Mouse (Mus musculus) CH12.LX (cell line): ENCODE measurements around the gene Mybl2. TPM values are rescaled to one million over a fixed set of nuclear protein-coding genes. Genes with fewer than 3 reads are reported as not detected.

Experiments
- DNase-seq: peaks from one replicate; pipeline ENCODE4 v3.0.0-alpha.2; 2013; ENCODE audit errors: extremely low read depth
- H3K27ac ChIP-seq: 2 replicates; pipeline ENCODE4 v1.5.1; 2012; ENCODE audit warnings: low read depth, mild to moderate bottlenecking, control low read depth, moderate library complexity; ENCODE audit not compliant: insufficient read depth
- H3K27me3 ChIP-seq: replicated peaks from 2 replicates; pipeline ENCODE3; 2012; ENCODE audit warnings: inconsistent platforms
- H3K36me3 ChIP-seq, 2 experiments: replicated peaks in 1 of 2; 2 replicates each; pipeline versions ENCODE3 to v1.6.1; 2012; ENCODE audit warnings: inconsistent platforms in 1 of 2, low read length in 1 of 2, mild to moderate bottlenecking in 1 of 2, mixed read lengths in 1 of 2, moderate library complexity in 1 of 2; ENCODE audit not compliant: control insufficient read depth in 1 of 2, insufficient read depth in 1 of 2
- H3K4me1 ChIP-seq, 2 experiments: 2 replicates each; pipeline ENCODE4 v1.6.1; 2012; ENCODE audit warnings: inconsistent platforms in 1 of 2, moderate library complexity in 1 of 2; ENCODE audit not compliant: insufficient read depth in 2 of 2, control insufficient read depth in 1 of 2
- H3K4me2 ChIP-seq: 2 replicates; pipeline ENCODE4 v1.6.1; 2012; ENCODE audit warnings: low read depth, mild to moderate bottlenecking, control low read depth; ENCODE audit not compliant: poor library complexity, insufficient read depth, severe bottlenecking
- H3K4me3 ChIP-seq, 3 experiments: fragments of 150-350 bp in 1 of 3; sonication (generic) in 1 of 3; replicated peaks in 1 of 3; 2 replicates each; pipeline versions ENCODE3 to v1.5.1; 2011 to 2012; ENCODE audit warnings: low read depth in 2 of 3, low read length in 2 of 3, mild to moderate bottlenecking in 2 of 3, moderate library complexity in 2 of 3, control low read depth in 1 of 3, improper control_type of control experiment in 1 of 3, inconsistent platforms in 1 of 3, mixed read lengths in 1 of 3; ENCODE audit not compliant: poor library complexity in 1 of 3
- H3K79me2 ChIP-seq: replicated peaks from 2 replicates; pipeline ENCODE4 v1.6.1; 2012; ENCODE audit warnings: mild to moderate bottlenecking, moderate library complexity; ENCODE audit not compliant: control insufficient read depth, poor library complexity, insufficient read depth, severe bottlenecking; ENCODE audit errors: extremely low read depth
- H3K9ac ChIP-seq: 2 replicates; pipeline ENCODE4 v1.6.1; 2012; ENCODE audit warnings: low read depth, mild to moderate bottlenecking, control low read depth, moderate library complexity; ENCODE audit not compliant: insufficient read depth
- H3K9me3 ChIP-seq: replicated peaks from 2 replicates; pipeline ENCODE3; 2012; ENCODE audit warnings: low read length, inconsistent platforms, mixed read lengths
- BHLHE40 ChIP-seq: IDR thresholded peaks from 2 replicates; pipeline ENCODE4 v1.6.1; 2011; ENCODE audit warnings: mild to moderate bottlenecking, low read depth, low read length, improper control_type of control experiment
- CHD1 ChIP-seq: IDR thresholded peaks from 2 replicates; pipeline ENCODE4 v1.6.1; 2012; ENCODE audit warnings: low read depth, low read length, improper control_type of control experiment, inconsistent platforms
- CHD2 ChIP-seq: IDR thresholded peaks from 2 replicates; pipeline ENCODE4 v1.6.1; 2011; ENCODE audit warnings: low read length, improper control_type of control experiment
- CTCF ChIP-seq, 2 experiments: IDR thresholded peaks in 1 of 2; conservative IDR thresholded peaks in 1 of 2; 2 replicates each; pipeline ENCODE4 v1.5.1; 2011 to 2012; ENCODE audit warnings: low read depth in 2 of 2, low read length in 2 of 2, improper control_type of control experiment in 1 of 2, inconsistent platforms in 1 of 2, mild to moderate bottlenecking in 1 of 2, moderate library complexity in 1 of 2
- ELF1 ChIP-seq: IDR thresholded peaks from 2 replicates; pipeline ENCODE4 v1.6.1; 2014; ENCODE audit warnings: low read depth, mild to moderate bottlenecking, inconsistent platforms, low read length, improper control_type of control experiment
- ETS1 ChIP-seq: conservative IDR thresholded peaks from 2 replicates; pipeline ENCODE4 v1.6.1; 2012; ENCODE audit warnings: low read depth, mild to moderate bottlenecking, inconsistent platforms, low read length, improper control_type of control experiment, moderate library complexity
- HCFC1 ChIP-seq: IDR thresholded peaks from 2 replicates; pipeline ENCODE4 v1.6.1; 2012; ENCODE audit warnings: low read depth, mild to moderate bottlenecking, inconsistent platforms, low read length, improper control_type of control experiment
- IRF4 ChIP-seq: IDR thresholded peaks from 2 replicates; pipeline ENCODE4 v1.6.1; 2014; ENCODE audit warnings: low read depth, mild to moderate bottlenecking, inconsistent platforms, low read length, improper control_type of control experiment
- JUN ChIP-seq: IDR thresholded peaks from 2 replicates; pipeline ENCODE4 v1.6.1; 2011; ENCODE audit warnings: low read depth, mild to moderate bottlenecking, low read length, improper control_type of control experiment, moderate library complexity; ENCODE audit not compliant: insufficient read depth
- KAT2A ChIP-seq: IDR thresholded peaks from 2 replicates; pipeline ENCODE4 v1.6.1; 2012; ENCODE audit warnings: low read length, improper control_type of control experiment, inconsistent platforms; ENCODE audit not compliant: insufficient replicate concordance
- MAFK ChIP-seq: IDR thresholded peaks from 2 replicates; pipeline ENCODE4 v1.6.1; 2011; ENCODE audit warnings: low read length, improper control_type of control experiment; ENCODE audit not compliant: insufficient replicate concordance
- MAX ChIP-seq: IDR thresholded peaks from 2 replicates; pipeline ENCODE4 v1.6.1; 2011; ENCODE audit warnings: low read length, improper control_type of control experiment
- MAZ ChIP-seq: IDR thresholded peaks from 2 replicates; pipeline ENCODE4 v1.6.1; 2012; ENCODE audit warnings: low read depth, mild to moderate bottlenecking, inconsistent platforms, low read length, improper control_type of control experiment, moderate library complexity
- MEF2A ChIP-seq: IDR thresholded peaks from 2 replicates; pipeline ENCODE4 v1.6.1; 2014; ENCODE audit warnings: low read depth, mild to moderate bottlenecking, inconsistent platforms, low read length, improper control_type of control experiment, borderline replicate concordance
- MXI1 ChIP-seq: IDR thresholded peaks from 2 replicates; pipeline ENCODE4 v1.6.1; 2011; ENCODE audit warnings: mild to moderate bottlenecking, low read depth, low read length, improper control_type of control experiment
- MYC ChIP-seq: IDR thresholded peaks from 2 replicates; pipeline ENCODE4 v1.6.1; 2011; ENCODE audit warnings: low read depth, mild to moderate bottlenecking, improper control_type of control experiment, low read length
- NELFE ChIP-seq: IDR thresholded peaks from 2 replicates; pipeline ENCODE4 v1.6.1; 2011; ENCODE audit warnings: low read depth, low read length, improper control_type of control experiment
- NRF1 ChIP-seq: IDR thresholded peaks from 2 replicates; pipeline ENCODE4 v1.6.1; 2014; ENCODE audit warnings: low read depth, mild to moderate bottlenecking, inconsistent platforms, low read length, improper control_type of control experiment, moderate library complexity
- POLR2A ChIP-seq: IDR thresholded peaks from 2 replicates; pipeline ENCODE4 v1.6.1; 2011; ENCODE audit warnings: low read depth, mild to moderate bottlenecking, improper control_type of control experiment, low read length
- POLR2AphosphoS2 ChIP-seq: IDR thresholded peaks from 2 replicates; pipeline ENCODE4 v1.6.1; 2011; ENCODE audit warnings: low read depth, low read length, improper control_type of control experiment
- RAD21 ChIP-seq: IDR thresholded peaks from 2 replicates; pipeline ENCODE4 v1.6.1; 2011; ENCODE audit warnings: low read depth, mild to moderate bottlenecking, low read length, improper control_type of control experiment, moderate library complexity
- SIN3A ChIP-seq: IDR thresholded peaks from 2 replicates; pipeline ENCODE4 v1.6.1; 2012; ENCODE audit warnings: low read length, improper control_type of control experiment, inconsistent platforms
- SMC3 ChIP-seq: IDR thresholded peaks from 2 replicates; pipeline ENCODE4 v1.6.1; 2011; ENCODE audit warnings: low read depth, low read length, improper control_type of control experiment
- TBP ChIP-seq: conservative IDR thresholded peaks from 2 replicates; pipeline ENCODE4 v1.6.1; 2011; ENCODE audit warnings: low read depth, low read length, improper control_type of control experiment
- TCF12 ChIP-seq: IDR thresholded peaks from 2 replicates; pipeline ENCODE4 v1.6.1; 2014; ENCODE audit warnings: low read depth, mild to moderate bottlenecking, inconsistent platforms, low read length, improper control_type of control experiment
- UBTF ChIP-seq: IDR thresholded peaks from 2 replicates; pipeline ENCODE4 v1.6.1; 2012; ENCODE audit warnings: low read depth, mild to moderate bottlenecking, inconsistent platforms, low read length, improper control_type of control experiment, moderate library complexity
- ZKSCAN1 ChIP-seq: IDR thresholded peaks from 2 replicates; pipeline ENCODE4 v1.6.1; 2012; ENCODE audit warnings: low read depth, inconsistent platforms, low read length, improper control_type of control experiment, borderline replicate concordance
- ZMIZ1 ChIP-seq: IDR thresholded peaks from 2 replicates; pipeline ENCODE4 v1.6.1; 2012; ENCODE audit warnings: low read depth, mild to moderate bottlenecking, inconsistent platforms, low read length, improper control_type of control experiment
- ZNF384 ChIP-seq: IDR thresholded peaks from 2 replicates; pipeline ENCODE4 v1.6.1; 2012; ENCODE audit warnings: low read depth, low read length, improper control_type of control experiment, inconsistent platforms
- dilution Hi-C: fragments of 300-500 bp; cut with MboI; formaldehyde crosslinking; loops from 2 replicates; pipeline ENCODE4 v1.14.3; 2020; ENCODE audit warnings: low sequenced_read_pairs; ENCODE audit not compliant: extremely low pct_unique_long_range_greater_than_20kb, extremely low pct_ligation_motif_present
- in situ Hi-C: fragments of 300-500 bp; cut with MboI; formaldehyde crosslinking; loops from 3 replicates; pipeline ENCODE4 v1.14.3; 2019; ENCODE audit warnings: low sequenced_read_pairs, low pct_ligation_motif_present, low pct_unique_long_range_greater_than_20kb, mixed read lengths
- polyA plus RNA-seq: library from polyadenylated mRNA; unstranded; fragments of >175 nt; gene quantifications from 2 replicates; pipeline ENCODE4 v1.2.1, GENCODE M21; 2012; ENCODE audit warnings: low read depth; ENCODE audit not compliant: insufficient read length
- total RNA-seq, 2 experiments: library from RNA; depleted of rRNA; stranded (reverse); fragments of 300-350 nt in 1 of 2; fragments of >200 nt in 1 of 2; gene quantifications; 2 replicates each; pipeline ENCODE4 v1.2.3; 2012 to 2014

The Mybl2 gene
- total and polyA plus RNA-seq, 3 experiments: 36.0 to 131 (median 38.4) TPM

GRCm38 (mm10) chr2:163007299-163007698 is 47.2 kb upstream of the Mybl2 start:
- Histone ChIP-seq H3K27me3 (peaks cover 67% of the 10 kb centered on the region), H3K79me2 (no peaks in the 10 kb centered on the region), H3K4me1 (no peaks in the 10 kb centered on the region), H3K36me3 (no peaks in the 10 kb centered on the region), H3K4me2 (no peak overlapping the region), H3K9me3 (peaks cover 5% of the 10 kb centered on the region), H3K9ac (no peak overlapping the region)
- dilution Hi-C loops (no loop called here), in situ Hi-C loops (no loop called here)
- no peak for DNase-seq
- TF ChIP-seq UBTF: no peak
- no peak for TF ChIP-seq ZMIZ1
- TF ChIP-seq, all 38 proteins: peak for 0
- Histone ChIP-seq H3K27ac (no peak overlapping the region), H3K4me3 (no peak overlapping the region)

DNA sequence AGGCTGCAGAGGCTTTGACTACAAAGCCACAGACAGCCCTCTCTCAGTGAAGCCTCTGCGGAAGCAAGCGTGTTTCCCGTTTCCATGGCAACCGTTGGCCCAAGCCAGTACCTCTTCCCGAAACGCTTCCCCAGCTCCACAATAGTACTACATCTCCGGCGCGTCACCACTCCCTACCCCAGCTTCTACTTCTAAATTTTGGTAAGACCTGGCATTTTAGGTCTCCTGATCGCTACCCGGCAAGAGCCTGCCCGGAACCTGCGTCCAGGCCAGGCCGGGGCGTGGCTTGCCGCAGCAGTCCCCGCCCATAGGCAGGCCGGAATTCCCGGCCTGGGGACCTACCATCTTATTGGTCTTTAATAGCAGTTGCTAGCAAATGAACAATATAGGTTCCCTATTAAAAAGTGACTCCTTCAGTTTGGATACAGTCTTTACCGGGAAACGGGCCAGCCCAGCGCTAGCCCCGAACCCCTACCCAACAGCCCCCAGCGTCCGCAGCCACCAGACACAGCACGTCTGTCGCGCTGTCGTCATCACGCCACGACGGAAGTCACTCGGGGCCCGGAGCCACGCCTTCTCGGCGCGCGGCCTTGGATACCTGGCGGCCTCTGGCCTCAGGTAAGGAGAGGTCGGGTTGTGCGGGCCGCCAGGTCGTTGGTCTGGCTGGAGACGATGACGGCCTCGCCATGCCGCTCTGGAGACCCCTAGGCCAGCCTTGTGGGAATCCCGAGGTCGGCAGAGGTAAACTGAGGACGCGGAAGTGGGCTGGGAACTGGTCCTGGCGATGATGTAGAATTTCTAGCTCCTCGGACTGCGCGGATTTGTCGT is 37.4 kb upstream of the Mybl2 start, which contains the start of gene Ift52:
TSS of gene Ift52 (plus strand) at position 439 of the 828 bp plus-strand sequence.
- no peaks in the 10 kb centered on the region for H3K9me3 ChIP-seq
- H3K4me2 ChIP-seq: peak within 1 kb of the TSS; percentile 82; the same call in 1 of the 2 replicates
- in situ Hi-C loops: no loop called here
- peaks cover 32% of the 10 kb centered on the region for H3K27me3 ChIP-seq
- peaks cover 3 to 12% of the 10 kb centered on the region in 2 experiments; a peak in 3 of 4 replicates for H3K4me1 ChIP-seq
- dilution Hi-C loops: no loop called here
- peak; percentile 86 for DNase-seq
- peak within 1 kb of the TSS; percentile 72 for H3K9ac ChIP-seq
- H3K79me2 ChIP-seq: no peaks in the 10 kb centered on the region
- peaks cover 2 to 7% of the 10 kb centered on the region in 2 experiments for H3K36me3 ChIP-seq
- H3K27ac ChIP-seq: no peak within 1 kb of the TSS
- TF ChIP-seq NRF1 (no peak), MAX (peak; percentile 26; the same call in 1 of the 2 replicates), POLR2AphosphoS2 (no peak; the same call in 1 of the 2 replicates), ZKSCAN1 (no peak), NELFE (no peak; the same call in none of the 2 replicates), RAD21 (no peak), MXI1 (peak; percentile 80), SMC3 (no peak), IRF4 (peak; percentile 39; the same call in 1 of the 2 replicates), TBP (no peak), ZNF384 (no peak), POLR2A (peak; percentile 87), KAT2A (peak; percentile 73; the same call in 1 of the 2 replicates), MYC (peak; percentile 37; the same call in 1 of the 2 replicates), CTCF (conservative IDR thresholded peaks at IDR 0.05 in 1 of 2, IDR thresholded peaks at IDR 0.05 in 1 of 2; ENCODE audit: low read depth in 2 of 2, low read length in 2 of 2) (no peak), MEF2A (no peak), ELF1 (peak; percentile 94), MAFK (no peak), CHD1 (no peak), HCFC1 (peak; percentile 89), SIN3A (peak; percentile 95), MAZ (peak; percentile 32; the same call in 1 of the 2 replicates), ETS1 (no peak), BHLHE40 (no peak), CHD2 (no peak), JUN (no peak), TCF12 (peak; percentile 47; the same call in 1 of the 2 replicates)
- peak within 1 kb of the TSS; percentile 82 to 95 (median 88) for H3K4me3 ChIP-seq
